Mouse (Mus musculus): Measurements from ENCODE around the gene Clec16a.

Clec16a gene

DNA sequence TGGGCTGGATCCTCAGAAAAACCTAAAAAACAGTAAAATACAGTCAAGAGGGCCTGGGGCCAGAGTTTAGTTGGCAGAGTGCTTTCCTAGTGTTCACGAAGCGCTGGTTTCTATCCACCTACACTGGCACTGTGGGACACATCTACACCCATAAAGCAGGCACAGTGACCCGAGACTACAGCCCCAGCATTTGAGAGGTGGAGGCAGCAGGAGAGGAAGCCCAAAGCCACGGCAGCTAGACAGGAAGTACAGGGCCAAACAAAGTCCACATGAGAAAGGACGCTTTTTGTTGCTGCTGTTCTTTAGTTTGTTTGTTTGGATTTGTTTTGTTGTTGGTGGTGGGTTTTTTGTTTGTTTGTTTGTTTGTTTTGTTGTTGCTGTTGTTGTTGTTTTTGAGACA is 8.8 kb upstream of the Clec16a start:
- no peak for DNase-seq (ENCODE audit: low spot score)

DNA sequence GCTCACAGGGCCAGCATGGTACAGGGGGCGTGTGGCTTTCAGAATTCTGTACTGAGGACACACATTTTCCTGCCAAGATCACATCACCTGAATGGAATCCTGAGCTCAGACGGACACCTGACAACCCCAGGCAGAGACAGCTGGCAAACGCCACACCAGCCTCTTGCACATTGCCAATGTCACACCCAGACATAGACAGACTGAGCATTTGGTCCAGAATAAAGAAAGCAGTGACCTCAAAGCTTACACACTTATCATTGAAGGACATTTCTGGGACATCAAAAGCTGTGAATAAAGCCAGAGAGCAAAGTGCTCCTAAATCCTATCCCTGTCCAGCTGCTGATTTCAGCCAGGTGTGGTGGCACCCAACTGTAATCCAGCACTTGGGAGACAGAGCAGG is 8.2 kb upstream of the Clec16a start:
- no peak for DNase-seq (ENCODE audit: low spot score)

DNA sequence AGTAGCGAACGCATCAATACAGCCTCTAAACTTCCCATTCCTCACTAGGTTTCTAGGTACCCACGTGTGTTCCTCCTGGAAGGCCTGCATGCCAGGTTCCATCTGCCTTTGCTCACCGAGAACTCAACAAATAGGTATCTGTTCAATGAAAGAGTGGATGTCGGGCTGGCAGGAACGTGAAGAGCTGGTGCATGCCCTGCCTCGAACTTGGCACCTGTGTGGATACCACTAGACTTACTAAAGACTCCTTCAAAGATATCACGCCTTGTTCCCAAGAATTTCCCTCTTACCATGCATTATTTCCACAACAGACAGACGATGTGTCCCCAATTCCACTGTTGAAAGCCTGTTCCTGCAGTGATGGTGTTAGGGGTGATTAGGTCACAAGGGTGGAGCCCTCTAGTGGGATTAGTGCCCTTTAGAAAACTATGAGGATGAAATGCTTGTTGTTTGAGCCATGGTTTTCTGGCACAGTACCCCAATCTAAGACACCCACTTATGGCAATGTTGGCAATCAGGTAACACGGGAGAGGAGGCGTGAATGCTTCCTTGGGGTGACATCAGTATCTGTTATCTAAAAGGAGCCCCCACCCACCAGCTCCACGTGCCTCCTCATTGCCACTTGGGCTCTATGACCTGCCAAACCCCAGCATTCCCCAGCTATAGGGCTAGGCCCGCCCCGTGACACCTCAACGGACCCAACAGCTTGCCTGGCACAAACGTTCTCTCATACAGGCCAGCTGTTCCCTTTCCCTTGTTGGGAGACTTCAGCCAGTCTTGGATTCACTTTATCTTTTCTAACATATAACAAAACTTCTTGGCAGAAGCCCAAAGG is 4.2 kb upstream of the Clec16a start:
- DNase-seq (ENCODE audit: low spot score): no peak

DNA sequence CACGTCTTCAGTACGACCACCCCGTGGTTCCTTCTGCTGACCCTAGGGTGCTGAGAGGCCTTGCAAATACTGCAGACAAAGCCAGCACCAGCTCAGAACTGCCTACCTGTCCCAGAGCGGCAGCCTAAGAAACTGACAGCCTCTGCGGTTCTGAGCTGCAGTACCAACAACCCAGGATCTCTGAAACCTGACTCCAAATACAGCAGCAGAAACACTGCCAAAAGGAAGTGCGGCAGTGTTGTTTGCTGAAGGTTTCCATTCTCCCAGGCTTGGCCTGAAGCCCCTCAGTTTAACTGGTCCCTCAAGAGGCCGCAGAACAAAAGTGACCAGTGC is 3.6 kb upstream of the Clec16a start:
- DNase-seq (ENCODE audit: low spot score): no peak

DNA sequence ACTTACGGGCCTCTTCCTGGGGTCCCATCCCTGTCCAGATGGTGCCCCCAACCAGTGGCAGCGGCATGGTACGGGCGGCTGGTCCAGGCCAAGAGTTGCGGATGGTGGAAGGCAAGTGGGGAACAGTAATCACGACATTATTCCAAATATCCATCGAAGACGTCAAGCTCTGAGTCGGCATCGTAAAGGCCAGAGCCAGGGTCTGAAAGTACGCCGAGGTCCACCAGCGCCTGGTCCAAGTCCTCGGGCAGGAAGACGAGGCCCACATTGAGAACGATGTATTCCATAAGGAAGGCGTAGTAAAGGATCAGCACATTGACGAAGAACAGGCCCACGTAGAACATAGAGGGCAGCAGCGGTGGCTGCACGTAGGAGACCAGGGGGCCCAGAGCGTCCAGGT is 2.9 kb upstream of the Clec16a start:
- DNase-seq (ENCODE audit: low spot score): no peak

DNA sequence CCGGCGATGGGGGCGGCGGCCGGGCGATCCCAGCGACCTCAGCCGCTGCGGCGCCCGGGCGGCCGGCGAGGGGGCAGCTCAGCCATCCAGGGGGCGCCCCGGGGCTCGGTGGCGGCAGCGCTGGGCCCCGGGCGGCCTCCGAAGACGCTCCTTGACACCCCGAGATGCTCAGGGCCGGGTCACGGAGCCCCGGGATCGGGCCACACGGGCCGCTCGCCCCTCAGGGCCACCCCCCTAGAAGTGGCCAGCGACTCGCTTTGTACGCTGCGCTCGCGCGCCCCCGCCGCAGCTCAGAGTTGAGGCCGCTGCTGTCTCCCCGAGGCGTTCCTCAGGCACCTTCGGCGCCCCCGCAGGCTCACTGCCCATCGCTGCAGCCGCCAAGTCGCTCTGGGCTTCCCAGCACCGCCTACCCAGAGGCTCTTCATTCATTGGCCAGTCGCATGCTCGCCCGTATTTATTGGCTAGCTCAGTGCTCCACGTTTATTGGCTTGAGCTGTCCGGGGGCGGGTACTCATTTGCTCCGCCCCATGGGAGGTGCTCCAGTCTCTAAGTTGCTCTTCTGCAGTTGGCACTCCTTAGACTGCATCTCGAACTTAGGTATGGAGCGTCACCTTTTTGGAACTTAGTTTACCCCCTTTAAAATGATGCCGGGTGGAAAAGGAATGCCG is 2.3 kb upstream of the Clec16a start, which contains the start of gene Dexi:
Dexi (minus strand) TSS at position 357 of the 668 bp plus-strand sequence.
- peak; percentile 97 for DNase-seq (ENCODE audit: low spot score)

DNA sequence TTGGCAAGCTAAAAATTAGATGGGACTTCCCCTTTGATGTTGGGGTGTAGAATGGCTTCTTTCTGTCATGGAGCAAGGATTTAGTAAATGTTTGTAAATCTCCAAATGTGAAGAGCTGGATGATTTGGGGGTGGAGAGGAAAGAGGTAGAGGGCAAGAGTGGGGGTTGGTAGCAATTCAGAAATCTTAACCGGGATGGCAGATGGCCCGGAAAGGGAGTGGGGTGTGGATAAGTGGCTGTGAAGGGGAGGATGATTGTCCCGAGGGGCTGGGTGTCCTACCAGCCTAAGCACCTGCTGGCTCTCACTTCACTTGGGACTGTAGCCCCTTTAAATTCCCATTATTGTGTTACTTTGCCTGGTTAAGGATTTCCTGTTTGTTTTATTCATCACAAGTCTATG is 1.7 kb downstream of the Clec16a start:
- DNase-seq (ENCODE audit: low spot score): no peak

DNA sequence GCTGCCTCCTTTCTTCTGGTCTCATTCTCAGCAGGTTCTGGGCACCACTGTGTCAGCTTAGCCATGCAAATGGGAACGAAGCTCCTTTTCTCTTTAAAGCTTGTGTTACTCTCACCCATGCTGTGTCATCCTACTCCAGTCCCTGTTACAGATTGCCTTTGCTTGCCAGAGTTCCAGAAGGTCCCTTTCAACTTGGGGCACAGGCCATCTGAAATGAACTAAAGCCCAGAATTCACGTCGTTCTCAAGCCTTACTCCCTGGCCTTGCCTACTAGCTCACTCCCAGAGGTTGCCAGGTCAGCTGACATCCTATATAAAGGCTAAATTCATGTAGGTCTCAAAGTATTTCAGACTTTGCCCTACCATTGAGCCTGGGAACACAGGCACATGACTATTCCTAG is 3.8 kb downstream of the Clec16a start:
- no peak for DNase-seq (ENCODE audit: low spot score)

DNA sequence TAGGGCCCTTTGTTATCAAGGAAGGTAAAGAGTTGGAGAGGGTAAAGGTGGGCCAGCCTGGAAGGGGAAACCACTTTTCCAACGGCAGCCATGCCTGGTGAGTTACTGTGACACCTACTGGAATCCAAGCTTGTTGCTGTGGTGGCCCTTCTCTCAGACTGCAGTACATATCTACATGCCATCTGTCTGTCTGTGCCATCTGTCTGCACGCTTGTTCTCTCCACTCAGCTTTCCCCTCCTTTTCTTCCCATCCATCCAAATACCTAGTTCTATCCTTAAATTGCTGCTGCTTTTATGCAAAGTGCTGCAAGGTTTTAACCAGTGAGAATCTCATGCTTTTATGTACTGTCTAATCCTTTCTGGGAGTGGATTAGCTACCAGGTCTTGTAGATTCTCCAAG is 4.5 kb downstream of the Clec16a start:
- DNase-seq (ENCODE audit: low spot score): no peak

DNA sequence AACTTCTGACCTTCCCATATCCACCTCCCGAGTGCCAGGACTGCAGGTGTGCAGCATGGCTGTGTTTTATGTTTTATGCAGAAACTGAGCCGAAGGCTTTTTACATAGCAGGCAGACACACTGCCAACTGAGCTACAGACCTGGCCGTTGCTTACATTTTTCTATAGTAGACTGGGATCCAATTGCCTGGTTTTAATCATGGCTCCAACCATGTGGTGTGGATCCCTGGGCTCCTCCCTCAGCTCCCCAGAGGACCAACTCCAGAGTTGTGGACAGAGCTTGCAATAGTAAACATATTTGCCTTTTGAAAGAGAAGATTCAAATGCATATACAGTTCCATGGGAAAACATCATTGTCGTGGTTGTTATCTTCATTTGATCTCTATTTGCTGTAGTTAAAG is 6.5 kb downstream of the Clec16a start:
- no peak for DNase-seq (ENCODE audit: low spot score)

DNA sequence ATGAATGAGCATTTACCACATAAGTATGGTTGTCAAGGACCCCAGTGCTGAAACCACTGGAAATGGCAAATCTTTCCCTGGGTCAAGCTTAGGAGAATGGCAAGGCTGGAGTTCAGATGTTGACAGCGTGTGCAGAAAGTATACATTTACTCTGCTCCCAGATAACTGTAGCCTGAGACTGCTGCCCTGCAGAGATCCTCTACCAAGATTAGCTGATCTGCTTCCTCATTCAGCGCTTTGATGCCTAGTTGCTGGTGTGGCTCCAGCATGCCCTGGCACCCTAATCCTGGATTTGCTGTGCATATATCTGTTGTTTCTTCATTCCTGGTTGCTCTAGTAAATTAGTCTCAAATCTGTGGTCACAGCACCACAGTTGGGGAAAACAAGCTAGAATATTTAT is 8.7 kb downstream of the Clec16a start:
- no peak for DNase-seq (ENCODE audit: low spot score)

DNA sequence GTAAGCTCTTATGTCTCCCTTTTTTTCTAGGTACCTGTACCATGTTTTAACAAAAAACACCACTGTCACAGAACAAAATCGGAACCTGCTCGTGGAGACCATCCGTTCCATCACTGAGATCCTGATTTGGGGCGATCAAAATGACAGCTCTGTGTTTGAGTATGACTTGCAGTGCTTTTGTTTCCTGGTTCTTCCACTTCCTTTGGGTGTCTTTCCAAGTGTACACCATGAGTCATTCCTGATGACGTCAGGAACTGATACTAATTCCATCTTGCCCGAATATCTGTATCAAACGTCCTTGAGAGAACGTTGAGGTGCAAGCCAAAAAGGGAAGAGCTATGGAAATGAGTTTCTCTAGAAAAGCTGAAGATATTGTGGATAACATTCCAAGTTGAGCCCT is 14.9 kb downstream of the Clec16a start:
- no peak for DNase-seq (ENCODE audit: low spot score)

DNA sequence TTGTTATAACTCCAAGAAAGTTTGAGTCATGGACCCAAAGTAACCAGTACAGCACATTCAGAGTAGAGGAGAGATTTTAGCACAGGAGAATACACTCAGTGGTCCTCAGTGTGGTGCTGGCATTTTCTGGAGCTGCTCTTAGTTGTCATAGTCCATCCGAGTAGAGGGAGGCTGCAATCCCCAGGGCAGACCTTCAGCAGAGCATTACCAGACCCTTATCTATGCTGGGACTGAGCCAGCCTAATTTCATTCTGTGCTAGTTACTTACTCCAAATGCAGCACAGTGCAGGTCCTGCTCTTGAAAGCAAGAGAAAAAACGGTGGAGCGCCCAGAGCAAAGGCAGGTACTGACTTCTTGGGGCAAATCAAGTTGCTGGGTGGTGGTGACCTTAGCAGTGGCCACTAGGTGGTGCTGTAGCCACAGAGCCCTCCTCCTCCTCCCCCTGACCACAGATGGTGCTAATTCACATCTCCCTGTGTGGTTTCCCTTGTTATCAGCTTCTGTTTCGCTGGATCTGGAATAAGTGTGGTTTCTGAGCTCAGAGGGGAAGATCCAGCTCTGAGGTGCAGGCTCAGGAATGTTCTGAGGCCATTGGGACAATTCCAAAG is 20.2 kb downstream of the Clec16a start:
- peak; percentile 42 for DNase-seq (ENCODE audit: low spot score)

DNA sequence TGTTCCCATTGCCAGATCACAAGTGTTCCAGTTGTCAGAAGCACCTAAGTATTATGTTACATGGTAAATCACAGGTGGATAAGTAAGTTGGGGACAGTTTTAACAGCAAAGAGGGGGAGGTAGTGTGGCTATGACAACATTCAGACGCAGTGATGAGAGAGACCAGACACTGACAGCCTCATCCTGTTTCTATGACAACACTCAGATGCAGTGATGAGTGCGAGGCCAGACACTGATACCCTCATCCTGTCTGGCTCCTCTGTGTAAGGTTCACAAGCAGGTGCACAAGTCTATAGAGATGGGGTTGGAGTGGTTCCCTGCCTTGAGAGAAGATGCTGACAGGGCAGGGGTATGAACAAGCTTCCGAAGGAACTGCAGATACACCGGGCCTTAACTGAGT is 22.0 kb downstream of the Clec16a start:
- DNase-seq (ENCODE audit: low spot score): no peak

DNA sequence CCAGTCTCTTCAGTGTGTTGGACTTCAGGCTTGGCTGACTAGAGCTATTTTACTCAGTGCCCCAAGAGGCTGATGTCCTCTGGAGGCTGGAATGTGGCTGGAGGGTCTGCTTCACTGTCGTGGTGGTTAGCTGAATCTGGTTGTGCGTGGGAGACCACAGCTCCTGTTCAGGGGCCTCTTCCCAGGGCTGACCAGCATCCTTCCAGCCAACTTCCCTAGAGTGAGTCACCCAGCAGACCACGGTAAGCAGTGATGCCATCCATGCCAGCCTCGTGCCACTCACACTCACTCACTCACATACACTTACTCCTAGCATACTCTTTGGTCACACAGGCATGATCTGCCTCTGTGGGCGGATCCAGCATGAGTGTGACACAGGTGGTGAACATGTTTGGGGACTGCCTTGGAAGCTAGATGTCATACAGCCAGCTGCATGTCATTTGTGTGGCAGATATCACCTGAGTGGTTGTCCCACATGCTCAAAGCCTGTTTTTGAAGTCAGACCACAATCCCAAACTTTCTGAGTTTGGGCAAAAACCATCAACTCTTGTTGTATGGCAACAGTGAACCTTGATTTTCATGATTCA is 24.8 kb downstream of the Clec16a start:
- no peak for DNase-seq (ENCODE audit: low spot score)

DNA sequence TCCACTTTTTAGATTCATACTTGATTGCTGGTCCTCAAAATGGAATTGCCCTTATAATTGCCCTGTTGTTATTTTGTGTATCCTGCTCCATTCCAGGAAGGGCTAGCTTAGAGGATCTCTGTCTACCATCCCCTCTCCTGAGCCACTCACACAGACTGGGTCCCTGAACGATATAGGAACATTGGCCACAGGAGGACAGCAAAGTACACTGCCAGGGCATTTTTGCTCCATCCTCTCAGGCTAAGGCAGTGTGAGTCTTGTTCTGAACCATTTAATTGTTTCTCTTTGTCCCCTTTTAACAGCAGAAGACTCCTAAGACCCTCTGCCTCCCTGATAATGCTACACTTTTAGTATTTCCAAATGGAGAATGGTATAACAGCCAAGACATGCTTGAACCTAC is 25.6 kb downstream of the Clec16a start:
- DNase-seq (ENCODE audit: low spot score): no peak

DNA sequence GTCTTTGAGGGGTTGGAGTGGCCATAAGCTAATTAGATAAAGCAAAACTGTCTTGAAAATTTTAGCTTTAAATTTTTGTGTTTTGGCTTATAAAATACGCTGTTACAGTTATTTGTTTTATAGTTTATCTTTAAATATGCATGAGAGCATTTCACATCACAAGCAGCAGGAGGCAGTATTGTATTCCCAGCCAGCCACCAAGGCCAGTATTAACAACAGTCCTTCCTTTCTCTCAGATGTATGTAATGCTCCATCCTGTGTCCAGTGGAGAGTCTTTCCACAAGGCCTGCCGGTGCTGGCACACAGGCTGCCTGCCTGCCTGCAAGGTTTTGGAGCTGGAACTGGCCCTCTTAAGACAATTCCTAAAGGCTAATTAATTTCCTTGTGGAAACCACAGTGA is 26.7 kb downstream of the Clec16a start:
- no peak for DNase-seq (ENCODE audit: low spot score)

DNA sequence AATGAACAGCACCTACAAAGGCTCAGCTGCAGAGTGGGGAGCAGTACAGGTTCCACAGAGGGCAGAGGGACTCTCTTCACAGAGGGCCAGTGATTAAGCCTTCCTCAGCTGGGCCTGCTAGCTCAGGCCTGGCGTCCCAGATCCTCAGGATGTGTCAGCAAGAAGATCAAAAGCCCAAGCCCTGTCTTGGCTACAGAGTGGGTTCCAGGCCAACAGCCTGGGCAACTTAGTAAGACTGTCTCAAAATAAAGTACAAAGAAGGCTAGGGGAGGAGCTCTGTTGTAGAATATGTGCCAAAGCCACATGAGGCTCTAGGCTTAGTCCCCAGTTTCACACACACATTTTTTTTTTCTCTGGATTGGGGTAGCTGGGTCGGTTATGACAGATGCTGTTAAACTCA is 29.8 kb downstream of the Clec16a start:
- no peak for DNase-seq (ENCODE audit: low spot score)

DNA sequence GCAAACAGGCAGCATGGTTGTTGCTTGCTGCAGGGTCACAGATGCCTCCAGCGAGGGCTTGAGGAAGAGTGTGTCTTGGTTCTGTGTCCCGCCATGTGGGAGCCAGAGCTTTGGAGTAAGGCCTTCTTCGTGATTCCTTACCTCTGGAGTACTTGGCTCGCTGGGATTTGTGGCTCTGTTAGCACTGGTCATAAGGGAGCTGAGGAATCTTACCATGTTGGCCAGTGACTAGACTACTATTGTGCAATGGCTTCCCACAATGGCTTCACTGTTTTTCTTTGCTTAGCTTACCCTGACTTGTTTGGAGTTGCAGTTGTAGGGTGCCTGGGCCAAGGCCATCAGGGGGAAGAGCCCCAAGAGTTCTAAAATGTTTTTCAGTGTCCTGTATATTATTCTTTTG is 30.8 kb downstream of the Clec16a start:
- DNase-seq (ENCODE audit: low spot score): no peak

DNA sequence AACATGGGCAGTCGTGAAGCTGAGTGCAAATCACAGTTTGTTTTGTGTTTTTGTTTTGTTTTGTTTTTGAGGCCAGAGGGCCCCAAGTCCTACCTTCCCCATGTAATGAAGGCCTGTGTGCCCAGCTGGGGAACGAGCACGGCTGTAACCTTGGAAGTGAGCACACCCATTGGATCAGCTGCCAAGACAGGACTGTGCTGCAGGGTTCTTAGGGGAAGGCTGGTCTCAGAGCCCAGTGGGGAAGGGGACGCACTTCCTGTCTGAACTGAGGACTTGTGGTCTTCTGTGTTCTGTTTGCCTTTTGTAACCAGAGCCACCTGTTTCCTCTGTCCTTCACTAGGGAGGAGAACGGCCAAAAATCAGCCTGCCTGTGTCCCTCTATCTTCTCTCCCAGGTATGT is 32.4 kb downstream of the Clec16a start:
- DNase-seq (ENCODE audit: low spot score): no peak

DNA sequence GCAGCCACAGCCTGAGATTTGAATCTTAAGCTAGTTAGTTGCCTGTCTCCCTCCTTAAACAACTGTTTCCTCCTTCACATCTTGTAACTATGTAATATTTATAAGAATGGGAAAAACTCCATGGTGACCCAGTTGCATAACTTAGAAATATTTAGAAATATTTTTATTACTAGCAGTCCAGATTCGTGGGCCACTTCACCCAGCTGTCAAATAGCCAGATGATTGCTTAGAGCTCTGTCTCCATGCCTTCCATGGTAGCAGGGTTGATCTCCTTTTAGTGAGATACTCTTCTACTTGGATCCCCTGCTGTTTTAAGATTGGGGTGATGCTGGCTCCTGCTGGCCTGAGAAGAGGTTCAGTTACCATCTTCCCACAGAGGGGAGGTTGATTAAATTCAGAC is 33.2 kb downstream of the Clec16a start:
- DNase-seq (ENCODE audit: low spot score): no peak

DNA sequence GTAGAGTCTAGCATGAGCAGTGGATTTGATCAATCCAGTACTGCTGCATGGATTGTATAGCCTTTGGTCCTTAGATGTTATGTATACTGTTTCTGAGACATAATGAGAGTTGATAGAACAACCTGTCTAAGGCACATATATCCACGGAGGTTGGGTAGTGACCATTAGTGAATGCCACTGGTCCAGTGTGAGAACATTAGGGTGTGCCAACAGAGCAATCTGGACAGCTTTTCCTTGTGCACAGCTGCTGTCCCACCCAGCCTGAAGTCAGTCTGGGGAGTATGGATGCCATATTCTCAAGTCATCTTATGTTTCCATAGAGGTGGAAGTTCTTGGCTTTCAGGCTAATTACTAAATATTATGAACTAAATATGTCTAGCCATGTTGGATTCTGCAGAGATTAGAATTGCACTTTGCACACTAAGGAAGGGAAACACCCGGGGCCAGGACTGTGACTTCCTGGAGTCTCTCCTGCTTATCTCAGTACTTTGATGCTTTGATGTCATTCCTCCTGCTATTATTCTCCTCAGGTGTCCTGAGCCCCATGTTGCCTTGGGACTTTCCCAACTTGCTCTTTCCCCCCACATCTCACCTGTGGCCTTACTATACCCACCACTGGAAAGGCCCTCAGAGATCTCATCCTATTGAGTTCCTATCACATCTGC is 36.2 kb downstream of the Clec16a start:
- no peak for DNase-seq (ENCODE audit: low spot score)

DNA sequence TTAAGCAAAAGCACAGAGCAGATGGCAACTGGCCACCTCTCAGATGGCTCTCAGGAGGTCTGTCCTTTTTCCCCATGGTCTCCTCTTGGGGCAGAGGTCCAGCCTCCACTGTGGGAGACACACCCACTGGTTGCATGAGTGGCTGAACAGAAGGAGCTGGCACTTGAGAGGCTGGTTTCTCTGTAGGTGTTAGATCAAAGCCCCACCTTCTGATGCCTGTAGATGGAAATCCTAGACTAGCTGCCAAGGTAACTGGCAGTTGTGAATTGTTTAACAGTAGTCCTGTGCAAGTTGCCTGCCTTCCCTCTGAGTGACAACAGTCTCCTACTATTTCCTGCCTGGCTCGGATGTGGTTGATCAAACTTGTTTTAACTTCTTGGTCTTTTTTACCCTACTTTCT is 40.0 kb downstream of the Clec16a start:
- no peak for DNase-seq (ENCODE audit: low spot score)
